Mouse (Mus musculus): ENCODE data around the gene Dnah17.

DNA sequence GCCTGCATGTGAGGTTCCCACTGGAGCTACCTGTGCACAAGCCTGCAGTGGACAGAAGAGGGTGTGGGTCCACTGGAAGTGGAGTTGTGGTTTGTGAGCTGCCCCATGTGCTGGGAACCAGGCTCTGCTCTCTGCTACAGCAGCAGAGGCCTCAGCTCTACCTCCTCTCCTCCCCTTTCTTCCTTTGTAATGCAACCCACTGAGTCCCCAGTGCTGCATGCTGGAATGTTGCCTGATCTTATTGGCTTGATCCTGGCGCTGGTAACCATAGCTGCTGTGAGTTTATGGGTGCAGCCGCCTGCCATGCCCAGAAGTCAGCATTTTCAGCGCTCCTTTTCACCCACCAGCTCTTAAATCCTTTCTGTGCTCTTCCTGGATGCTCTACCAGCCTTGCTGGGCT lies 134.4 kb downstream of the Dnah17 start:
- no peak for TF ChIP-seq POLR2A (IDR thresholded peaks at IDR 0.05; ENCODE audit: insufficient read length, low read depth)
- TF ChIP-seq E2F4 (IDR thresholded peaks at IDR 0.05; ENCODE audit: insufficient read depth): no peak
- TF ChIP-seq USF1 (IDR thresholded peaks at IDR 0.05; ENCODE audit: low read depth): no peak
- no peak for TF ChIP-seq MAX (IDR thresholded peaks at IDR 0.05; ENCODE audit: low read depth)
- no peak for TF ChIP-seq REST (IDR thresholded peaks at IDR 0.05; ENCODE audit: insufficient read depth, insufficient read length)
- TF ChIP-seq MYOD1 (IDR thresholded peaks at IDR 0.05; ENCODE audit: control insufficient read depth in 1 of 3, insufficient read length in 2 of 3, low read depth in 2 of 3): no peak
- no peak for TF ChIP-seq POLR2AphosphoS2 (IDR thresholded peaks at IDR 0.05; ENCODE audit: insufficient read length, low read depth)
- no peak for TF ChIP-seq SRF (IDR thresholded peaks at IDR 0.05; ENCODE audit: control insufficient read depth, insufficient read length, low read depth)
- no peak for TF ChIP-seq TCF12 (IDR thresholded peaks at IDR 0.05; ENCODE audit: insufficient read depth, poor library complexity, severe bottlenecking)
- no peak for TF ChIP-seq TCF3 (IDR thresholded peaks at IDR 0.05; ENCODE audit: insufficient read length, low read depth)
